Mouse (Mus musculus): ENCODE data around the gene Nptn. TPM values are rescaled to one million over a fixed set of nuclear protein-coding genes. Genes with fewer than 3 reads are reported as not detected.

The Nptn gene
- total RNA-seq, 2 experiments from 2014 or later = 963 to 1,027 TPM

DNA sequence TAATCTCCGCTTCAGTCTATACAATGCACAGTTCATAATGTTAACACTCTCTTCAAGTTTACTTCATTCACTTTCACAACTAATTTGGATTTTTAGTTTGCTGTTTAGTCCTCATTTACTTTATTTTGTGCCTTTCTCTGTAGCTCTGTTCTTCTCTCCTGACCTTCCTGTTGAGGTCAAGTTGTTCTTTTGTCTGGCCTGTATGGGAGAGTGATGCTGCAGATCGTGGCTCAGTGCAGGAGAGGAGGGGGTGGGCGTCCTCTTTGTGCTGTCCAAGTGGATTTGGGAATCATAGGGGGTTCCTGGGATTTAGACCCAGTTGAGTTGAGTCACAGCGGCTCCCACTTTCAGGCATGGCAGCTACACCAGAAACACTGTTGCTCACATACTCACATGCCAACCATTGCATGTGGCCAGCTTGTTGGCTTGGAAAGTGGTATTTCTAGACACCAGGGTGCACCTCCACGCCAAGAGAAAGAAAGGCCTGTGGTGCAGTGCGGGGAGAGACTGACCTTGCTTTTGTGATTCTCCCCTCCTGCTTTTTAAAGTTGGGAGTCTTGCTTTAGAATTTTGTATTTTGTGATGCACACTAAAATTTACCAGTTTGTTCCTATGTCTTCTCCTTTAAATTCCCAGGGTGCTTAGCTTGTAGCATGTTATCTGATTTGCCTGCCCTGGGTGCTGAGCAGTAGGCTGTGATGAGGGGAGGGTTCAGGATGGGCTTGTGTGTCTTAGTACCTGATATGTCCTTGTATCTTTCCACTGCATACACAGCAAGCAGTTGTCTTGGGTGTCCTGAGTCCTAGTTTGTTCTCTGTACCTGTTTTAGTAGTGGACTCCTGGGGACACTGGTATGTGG lies 66.6 kb downstream of the Nptn start:
- intact Hi-C loops (cut with DNase I) = no loop called here
- DNase-seq (ENCODE audit: low spot score in 2 of 2) = no peak

DNA sequence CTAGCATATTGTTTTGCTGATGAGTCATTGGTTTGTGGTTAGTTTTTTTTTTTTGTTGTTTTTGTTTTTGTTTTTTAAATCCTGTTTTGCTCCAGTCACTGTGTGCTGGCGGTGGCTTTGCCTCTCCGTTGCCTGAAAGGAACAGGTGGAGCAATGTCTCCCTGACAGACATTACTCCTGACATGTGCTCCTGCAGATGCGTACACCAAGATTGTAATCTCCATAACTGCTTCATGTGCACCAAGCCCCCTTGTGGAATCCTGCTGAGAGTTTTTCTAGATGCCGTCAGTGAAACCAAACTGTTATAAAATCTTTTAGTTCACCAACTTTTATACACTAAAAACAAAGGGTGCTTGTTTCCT lies 67.2 kb downstream of the Nptn start:
- intact Hi-C loops (cut with DNase I) = no loop called here
- DNase-seq (ENCODE audit: low spot score in 2 of 2) = no peak

- DNase-seq (ENCODE audit: low spot score in 2 of 2) = no peak
- intact Hi-C loops (cut with DNase I) = loop anchor here (2.0 kb wide), 2 partner anchors 73 to 111 kb away; no protein-coding TSS in a partner anchor
Measured at GRCm38 (mm10) chr9:58651993-58652392, 70.0 kb downstream of the Nptn start.

DNA sequence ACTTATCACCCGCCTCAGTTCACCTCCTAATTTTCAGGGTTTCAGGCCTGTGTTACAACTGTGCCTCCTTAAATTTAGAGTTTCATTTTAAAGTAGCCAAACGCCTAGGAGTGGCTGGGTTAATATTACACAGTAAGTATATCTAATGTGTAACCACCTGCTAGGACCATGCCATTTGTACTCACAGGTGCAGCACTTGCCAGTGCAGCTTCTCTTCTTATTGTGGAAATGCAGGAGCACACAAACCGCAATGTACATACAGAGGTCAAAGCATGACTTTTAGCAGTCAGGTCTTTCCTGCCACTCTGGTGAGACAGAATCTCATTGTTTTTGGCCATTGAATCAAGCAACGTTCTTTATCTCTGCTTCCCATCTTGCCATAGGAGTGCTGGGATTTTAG lies 72.5 kb downstream of the Nptn start:
- DNase-seq (ENCODE audit: low spot score in 2 of 2) = no peak
- intact Hi-C loops (cut with DNase I) = no loop called here

GRCm38 (mm10) chr9:58656396-58656795 lies 74.4 kb downstream of the Nptn start:
- no peak for DNase-seq (ENCODE audit: low spot score in 2 of 2)
- intact Hi-C loops (cut with DNase I) = no loop called here

- intact Hi-C loops (cut with DNase I) = no loop called here
- DNase-seq (ENCODE audit: low spot score in 2 of 2) = no peak
Measured at GRCm38 (mm10) chr9:58656824-58657223, 74.8 kb downstream of the Nptn start.

DNA sequence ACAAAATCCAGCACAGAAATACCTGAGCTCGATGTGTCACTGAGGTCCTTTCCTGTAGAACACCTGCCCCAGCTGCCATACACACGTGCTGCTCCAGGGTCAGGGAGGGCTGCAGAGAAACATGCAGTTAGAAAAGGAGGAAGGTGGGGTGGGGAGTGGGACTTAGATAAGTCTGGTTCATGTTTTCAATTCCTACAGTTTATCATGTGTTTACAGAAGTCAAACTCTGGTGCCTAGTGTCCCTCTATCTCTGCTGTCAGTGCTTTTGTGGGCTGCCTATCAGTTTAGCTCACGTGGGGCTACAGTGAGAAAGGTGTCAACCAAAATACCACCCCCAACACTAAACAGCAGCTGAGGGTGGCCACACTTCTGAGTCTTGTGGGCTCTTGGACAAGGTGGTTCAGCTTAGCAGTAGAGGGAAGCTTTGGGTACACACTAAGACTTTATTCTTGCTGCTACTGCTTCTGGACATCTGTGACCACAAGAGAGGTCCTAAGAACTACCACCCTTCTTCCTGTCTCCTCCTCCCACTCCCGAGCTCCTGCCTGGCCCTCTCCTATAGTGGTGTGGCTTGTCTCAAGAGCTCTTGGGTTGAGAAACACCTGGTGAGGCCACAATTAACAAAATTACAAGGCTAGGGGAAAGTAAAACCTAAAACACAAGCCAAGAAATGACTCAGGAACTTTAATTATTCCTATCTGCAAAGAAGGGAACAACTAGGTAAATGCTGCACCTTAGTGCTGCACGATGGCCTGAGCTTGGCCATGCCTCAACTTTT lies 75.9 kb downstream of the Nptn start:
- DNase-seq (ENCODE audit: low spot score in 2 of 2) = no peak
- intact Hi-C loops (cut with DNase I) = no loop called here

DNA sequence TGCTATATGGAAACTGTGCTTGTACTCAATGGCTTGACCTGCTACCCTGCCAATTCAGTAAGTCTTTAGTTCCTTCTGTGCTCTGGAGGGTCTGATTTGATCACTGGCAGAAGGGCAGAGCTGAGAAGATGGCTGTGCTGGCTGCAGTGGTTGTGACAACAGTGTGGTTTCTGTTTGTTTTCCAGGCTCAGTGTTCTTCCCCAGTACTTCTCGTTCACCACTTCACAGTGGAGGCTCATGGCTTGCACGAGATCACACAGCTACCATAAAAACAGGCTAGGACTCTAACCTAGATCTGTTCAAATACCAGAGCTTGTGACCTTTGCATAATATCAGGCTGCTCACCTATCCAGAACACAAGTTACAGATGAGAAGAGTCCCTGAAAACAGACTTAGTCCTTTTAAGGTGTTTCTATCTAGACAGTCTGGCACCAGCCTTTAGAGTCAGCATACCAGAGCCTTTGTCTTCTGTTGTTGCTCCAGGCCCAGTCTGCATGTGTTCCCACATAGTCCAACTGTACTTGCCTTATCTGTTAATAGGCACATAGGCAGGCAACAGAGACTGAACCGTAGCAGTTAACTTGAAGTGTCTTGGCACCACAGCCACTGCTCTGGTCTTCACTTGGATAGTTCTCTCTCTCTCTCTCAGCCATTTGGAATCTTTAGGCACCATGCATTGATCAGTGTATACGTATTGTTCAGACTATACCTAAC lies 76.7 kb downstream of the Nptn start:
- intact Hi-C loops (cut with DNase I) = no loop called here

DNA sequence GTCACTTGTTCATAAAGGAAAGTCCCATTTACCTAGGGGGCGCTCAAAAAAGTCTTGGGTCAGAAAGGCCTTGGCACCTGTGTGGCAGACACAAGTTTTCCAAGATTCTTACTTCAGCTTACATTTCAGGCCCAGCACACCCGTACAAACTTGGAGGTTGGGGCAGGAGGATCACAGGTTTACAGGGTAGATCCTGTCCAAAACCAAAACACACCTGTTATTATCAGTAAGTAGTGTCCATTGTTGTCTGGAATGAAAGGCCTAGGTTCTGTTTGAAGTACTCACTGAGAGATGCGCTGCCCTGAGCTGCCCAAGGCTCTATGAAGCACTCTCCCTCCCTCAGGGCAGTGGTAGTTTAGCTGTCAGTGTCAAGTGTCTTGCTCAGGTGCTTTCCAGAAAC lies 77.3 kb downstream of the Nptn start:
- intact Hi-C loops (cut with DNase I) = no loop called here
- no peak for DNase-seq (ENCODE audit: low spot score in 2 of 2)

More for the DNA sequence above, 76.7 kb downstream of the Nptn start:
- DNase-seq (ENCODE audit: low spot score in 2 of 2) = no peak

GRCm38 (mm10) chr9:58659989-58660388 lies 77.9 kb downstream of the Nptn start:
- intact Hi-C loops (cut with DNase I) = loop anchor here (5.0 kb wide), 1 partner anchor 212 kb away; no protein-coding TSS in a partner anchor

GRCm38 (mm10) chr9:58660673-58661072 lies 78.6 kb downstream of the Nptn start:
- DNase-seq (ENCODE audit: low spot score in 2 of 2) = no peak
- intact Hi-C loops (cut with DNase I) = loop anchor here (5.0 kb wide), 1 partner anchor 212 kb away; no protein-coding TSS in a partner anchor

More at GRCm38 (mm10) chr9:58659989-58660388, 77.9 kb downstream of the Nptn start:
- DNase-seq (ENCODE audit: low spot score in 2 of 2) = no peak

DNA sequence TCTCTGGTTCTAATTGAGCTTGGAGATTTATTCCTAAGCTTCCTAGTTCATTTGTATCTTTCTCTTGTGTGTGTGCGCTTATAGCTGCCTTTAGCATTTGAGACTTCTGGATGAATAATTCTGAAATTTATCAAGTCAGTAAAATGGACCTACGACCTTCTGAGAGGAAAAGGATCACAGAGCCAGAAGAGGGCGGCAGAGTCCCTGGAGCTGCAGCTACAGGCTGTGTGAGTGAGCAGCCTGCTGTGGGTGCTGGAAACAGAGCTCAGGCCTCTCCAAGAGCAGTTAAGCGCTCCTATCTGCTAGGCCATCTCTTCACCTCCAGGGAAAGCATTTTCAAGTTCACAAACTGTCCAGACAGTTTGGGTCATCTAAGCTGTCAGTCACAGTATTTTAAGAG lies 80.0 kb downstream of the Nptn start:
- no peak for DNase-seq (ENCODE audit: low spot score in 2 of 2)
- intact Hi-C loops (cut with DNase I) = loop anchor here (5.0 kb wide), 1 partner anchor 210 kb away; no protein-coding TSS in a partner anchor

DNA sequence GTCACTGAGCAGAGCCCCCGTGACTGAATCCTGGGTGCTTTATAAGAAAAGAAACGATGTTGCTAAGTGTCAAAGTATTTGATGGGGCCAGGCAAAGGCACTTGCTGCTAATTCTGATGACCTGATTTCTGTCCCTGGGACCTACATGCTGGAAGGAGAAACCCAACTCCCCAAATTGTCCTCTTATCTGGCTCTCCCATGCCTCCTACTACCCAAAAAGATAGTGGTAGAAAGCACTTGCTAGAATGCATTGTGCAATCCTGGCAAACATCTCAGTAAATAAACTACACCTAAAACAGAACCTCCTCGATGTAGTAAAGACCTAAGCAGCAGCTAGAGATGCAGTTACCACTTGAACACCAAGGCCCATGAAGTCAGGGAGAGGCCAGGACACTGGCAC lies 80.8 kb downstream of the Nptn start:
- intact Hi-C loops (cut with DNase I) = loop anchor here (5.0 kb wide), 1 partner anchor 210 kb away; no protein-coding TSS in a partner anchor
- no peak for DNase-seq (ENCODE audit: low spot score in 2 of 2)

DNA sequence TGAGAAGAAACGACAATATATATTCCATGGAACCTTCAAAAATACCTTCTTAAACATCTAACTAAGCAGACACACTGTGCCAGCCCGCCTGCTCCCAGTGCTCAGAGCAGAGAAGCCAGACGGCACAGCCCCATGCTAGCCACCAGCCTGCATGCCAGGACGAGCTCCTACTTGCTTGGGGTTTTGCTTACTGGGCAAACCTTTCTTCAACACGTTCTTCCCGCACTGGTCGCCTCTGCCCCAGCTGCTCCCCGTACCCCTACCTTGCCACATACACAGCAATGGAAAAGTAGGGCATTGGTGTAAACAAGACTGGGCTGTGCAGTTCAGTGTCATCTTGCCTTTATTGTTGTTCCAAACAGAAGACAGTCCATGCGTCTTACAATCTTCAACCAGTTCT lies 83.5 kb downstream of the Nptn start:
- DNase-seq (ENCODE audit: low spot score in 2 of 2) = no peak
- intact Hi-C loops (cut with DNase I) = no loop called here

DNA sequence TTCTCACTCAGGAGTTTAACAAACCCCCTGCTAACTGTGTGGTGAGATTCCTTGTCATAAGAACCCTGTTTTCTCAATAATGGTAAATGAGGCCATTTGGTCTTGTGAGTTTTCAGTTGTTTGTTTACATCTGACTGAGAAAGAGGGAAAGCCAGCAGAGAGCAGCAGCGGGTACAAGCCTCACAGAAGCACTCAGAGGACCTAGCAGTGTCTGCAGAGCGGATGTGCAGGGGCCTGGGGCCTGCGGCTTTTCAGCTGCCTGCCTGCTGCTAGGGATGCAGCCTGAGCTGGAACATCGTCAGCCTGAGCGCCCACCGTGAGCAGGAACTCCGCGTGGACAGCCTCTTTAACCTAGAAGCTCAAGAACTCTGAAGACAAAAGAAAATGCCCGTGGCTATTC lies 84.2 kb downstream of the Nptn start:
- no peak for DNase-seq (ENCODE audit: low spot score in 2 of 2)
- intact Hi-C loops (cut with DNase I) = no loop called here

- intact Hi-C loops (cut with DNase I) = no loop called here
- no peak for DNase-seq (ENCODE audit: low spot score in 2 of 2)
Measured at GRCm38 (mm10) chr9:58667244-58667643, 85.2 kb downstream of the Nptn start.

- intact Hi-C loops (cut with DNase I) = no loop called here
- no peak for DNase-seq (ENCODE audit: low spot score in 2 of 2)
Measured at GRCm38 (mm10) chr9:58668171-58668570, 86.1 kb downstream of the Nptn start.

DNA sequence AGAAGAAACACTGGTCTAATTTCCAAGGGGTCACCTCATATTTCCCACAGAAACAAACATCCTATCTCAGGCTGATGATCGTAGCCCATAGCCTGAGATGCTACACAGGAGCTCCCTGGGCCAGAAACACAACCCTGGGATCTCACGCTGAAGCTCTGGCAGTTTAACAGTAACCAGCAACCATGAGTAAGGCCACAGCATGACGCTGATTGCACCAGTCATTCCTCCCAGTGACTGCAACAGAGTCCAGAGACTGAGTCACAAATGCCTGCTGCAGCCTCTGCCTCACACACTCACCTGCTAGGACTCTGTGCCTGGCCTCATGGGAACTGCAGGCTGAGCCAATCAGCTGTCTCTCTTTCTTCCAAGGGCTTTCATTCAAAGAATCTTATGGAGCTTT lies 87.0 kb downstream of the Nptn start:
- no peak for DNase-seq (ENCODE audit: low spot score in 2 of 2)
- intact Hi-C loops (cut with DNase I) = no loop called here

- intact Hi-C loops (cut with DNase I) = no loop called here
- no peak for DNase-seq (ENCODE audit: low spot score in 2 of 2)
Measured at GRCm38 (mm10) chr9:58669819-58670218, 87.8 kb downstream of the Nptn start.

DNA sequence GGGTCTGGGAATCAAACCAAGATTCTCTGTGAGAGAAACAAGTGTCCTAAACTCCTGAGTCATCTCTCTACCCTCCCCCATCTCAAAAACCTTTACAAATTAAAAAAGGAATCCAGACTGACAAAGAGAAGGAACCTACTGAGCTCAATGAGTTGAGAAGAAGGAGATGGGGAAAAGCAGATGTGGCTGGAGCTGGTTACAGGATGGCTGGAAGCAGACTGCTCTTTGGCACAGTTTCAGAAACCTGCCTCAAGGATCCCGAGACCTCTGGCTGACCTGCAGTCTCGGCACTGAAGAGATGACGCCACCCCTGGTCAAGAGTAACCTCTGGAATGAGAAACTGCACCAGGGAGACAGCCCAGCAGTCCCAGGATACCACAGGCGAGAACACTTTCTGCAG lies 90.4 kb downstream of the Nptn start:
- intact Hi-C loops (cut with DNase I) = no loop called here

More for the DNA sequence above, 90.4 kb downstream of the Nptn start:
- no peak for DNase-seq (ENCODE audit: low spot score in 2 of 2)
